20 mouse cellular contexts compared by ENCODE assay signal in genomic region chr1:157074937-157075336, GRCm38 (mm10). TPM values are rescaled to one million over a fixed set of nuclear protein-coding genes. Genes with fewer than 3 reads are reported as not detected.
DNase-seq lines count a peak whose midpoint lies in the region.
"Had no signal": no experiment of that assay in that cellular context is flagged by ENCODE, and none has a peak within 500 bp of the region (broad histone marks: within the 10 kb centered on the region; RNA-seq: fewer than 3 reads in every experiment).

No protein-coding gene starts in this region.

- intact Hi-C loops in heart, postnatal 25 days (cut with DNase I) = no loop called here
- intact Hi-C loops in left cerebral cortex, postnatal 25 days (cut with DNase I) = loop anchor here (5.0 kb wide), 2 partner anchors 78 to 138 kb away; partner anchors contain the start of gene Ralgps2

- DNase-seq in heart, postnatal 4 days = peak; percentile 39
- DNase-seq in heart, postnatal 25 days (ENCODE audit: low spot score) = no peak
- peak; percentile 63 for DNase-seq in urinary bladder, postnatal 14 days (ENCODE audit: low spot score)
- no peak for DNase-seq in urinary bladder, adult 2 months (ENCODE audit: low spot score)
- peak; percentile 82 for DNase-seq in adrenal gland, postnatal 10 days
- no peak for DNase-seq in thymus, postnatal 25 days
- DNase-seq in left cerebral cortex, postnatal 25 days (ENCODE audit: low spot score in 2 of 2) = no peak
- DNase-seq: cerebellum, postnatal 10 days; kidney, adult 8-10 months; right cerebral cortex, postnatal 14 days had no signal

RNA-seq across cellular contexts. Expression of gene Tex35, which starts 33.5 kb away (rescaled TPM):
- under 1 TPM; 0.43 to 0.79 TPM for total RNA-seq in heart, postnatal 4 days (2021)
- not detected for total RNA-seq in heart, postnatal 25 days (2021)
- not detected in 2 replicates for polyA plus RNA-seq in urinary bladder, adult 2 months (2012; rRNA removed)
- not detected for total RNA-seq in adrenal gland, postnatal 10 days (2021)
- not detected for total RNA-seq in left cerebral cortex, postnatal 25 days (2021)
- total RNA-seq: gastrocnemius, adult 8-10 months; layer of hippocampus, postnatal 10 days had no signal
- polyA plus RNA-seq: embryonic facial prominence, embryonic 12.5 days; forebrain, embryonic 10.5 days; heart, embryonic 12.5 days; hindbrain, embryonic 15.5 days; limb, embryonic 11.5 days; liver, embryonic 16.5 days; neural tube, embryonic 15.5 days; stomach, embryonic 15.5 days had no signal

Comparison
In these comparisons a context has a peak if more than half of its experiments do, and no peak if none do; other contexts are left out.
1. DNase-seq: peak in heart, postnatal 4 days (single experiment), urinary bladder, postnatal 14 days (single experiment) and adrenal gland, postnatal 10 days (single experiment); none in heart, postnatal 25 days (single experiment), urinary bladder, adult 2 months (single experiment), thymus, postnatal 25 days (single experiment) and left cerebral cortex, postnatal 25 days (0 of 2).